Mouse (Mus musculus): ENCODE measurements at regions not wholly inside any gene's neighbourhood (a gene's known extent, or its start where the extent isn't known, plus 50 kb on each side); places are given as distances from the start of the nearest gene placed in this dataset.

- no peak for ATAC-seq (replicated peaks; ENCODE audit: poor library complexity, severe bottlenecking)
Measured at GRCm38 (mm10) chr3:154393626-154394025, 63.2 kb upstream of the Lhx8 start.

- no peak for ATAC-seq (replicated peaks; ENCODE audit: poor library complexity, severe bottlenecking)
Measured at GRCm38 (mm10) chr3:154391629-154392028, 61.2 kb upstream of the Lhx8 start.

GRCm38 (mm10) chr3:154388656-154389055, 58.2 kb upstream of the Lhx8 start:
- no peak for ATAC-seq (replicated peaks; ENCODE audit: poor library complexity, severe bottlenecking)

- no peak for ATAC-seq (replicated peaks; ENCODE audit: poor library complexity, severe bottlenecking)
Measured at GRCm38 (mm10) chr3:154387271-154387670, 56.8 kb upstream of the Lhx8 start.

- no peak for ATAC-seq (replicated peaks; ENCODE audit: poor library complexity, severe bottlenecking)
Measured at GRCm38 (mm10) chr3:154385831-154386312, 55.4 kb upstream of the Lhx8 start.

GRCm38 (mm10) chr3:154382811-154383210, 52.4 kb upstream of the Lhx8 start:
- no peak for ATAC-seq (replicated peaks; ENCODE audit: poor library complexity, severe bottlenecking)

- no peak for ATAC-seq (replicated peaks; ENCODE audit: poor library complexity, severe bottlenecking)
Measured at GRCm38 (mm10) chr3:154381561-154381960, 51.1 kb upstream of the Lhx8 start.

Measured in granulocyte monocyte progenitor cell, adult 5-6 weeks (primary cell).